Mouse (Mus musculus): ENCODE results near the gene Pcx. TPM values are rescaled to one million over a fixed set of nuclear protein-coding genes. Genes with fewer than 3 reads are reported as not detected.

Pcx gene
- polyA plus RNA-seq, 1 experiment from 2014 or later, result 21.3 TPM

- H3K4me3 ChIP-seq (ENCODE audit: low read length), result no peak overlapping the region
- ATAC-seq (ENCODE audit: low read depth), result no peak
- WGBS, result 64% methylated on average over 9 of the region's 9 CpGs
These were observed 17.6 kb upstream of the Pcx start for GRCm38 (mm10) chr19:4492526-4493296.

GRCm38 (mm10) chr19:4494707-4495106 is 15.6 kb upstream of the Pcx start:
- no peak for ATAC-seq (ENCODE audit: low read depth)
- Histone ChIP-seq H3K4me3 (ENCODE audit: low read length) (no peak overlapping the region), H3K4me1 (replicated peaks; ENCODE audit: control insufficient read depth, insufficient read depth, low read length) (no peaks in the 10 kb centered on the region; the same call in 1 of the 2 replicates), H3K36me3 (ENCODE audit: control insufficient read depth, insufficient read depth, low read length) (no peaks in the 10 kb centered on the region), H3K4me2 (ENCODE audit: low read depth, low read length) (no peak overlapping the region), H3K27ac (ENCODE audit: low read length) (no peak overlapping the region), H3K9ac (ENCODE audit: low read length) (no peak overlapping the region), H3K27me3 (ENCODE audit: control insufficient read depth, insufficient read depth, low read depth, low read length) (no peaks in the 10 kb centered on the region), H3K9me3 (ENCODE audit: control insufficient read depth, low read length) (no peaks in the 10 kb centered on the region)
- WGBS, result 52% methylated on average over 7 of the region's 7 CpGs

More at GRCm38 (mm10) chr19:4492526-4493296, 17.6 kb upstream of the Pcx start:
- Histone ChIP-seq H3K4me1 (replicated peaks; ENCODE audit: control insufficient read depth, insufficient read depth, low read length) (peaks cover 4% of the 10 kb centered on the region), H3K27ac (ENCODE audit: low read length) (no peak overlapping the region), H3K9ac (ENCODE audit: low read length) (no peak overlapping the region), H3K9me3 (ENCODE audit: control insufficient read depth, low read length) (no peaks in the 10 kb centered on the region), H3K27me3 (ENCODE audit: control insufficient read depth, insufficient read depth, low read depth, low read length) (no peaks in the 10 kb centered on the region), H3K36me3 (ENCODE audit: control insufficient read depth, insufficient read depth, low read length) (no peaks in the 10 kb centered on the region), H3K4me2 (ENCODE audit: low read depth, low read length) (no peak overlapping the region)

DNA sequence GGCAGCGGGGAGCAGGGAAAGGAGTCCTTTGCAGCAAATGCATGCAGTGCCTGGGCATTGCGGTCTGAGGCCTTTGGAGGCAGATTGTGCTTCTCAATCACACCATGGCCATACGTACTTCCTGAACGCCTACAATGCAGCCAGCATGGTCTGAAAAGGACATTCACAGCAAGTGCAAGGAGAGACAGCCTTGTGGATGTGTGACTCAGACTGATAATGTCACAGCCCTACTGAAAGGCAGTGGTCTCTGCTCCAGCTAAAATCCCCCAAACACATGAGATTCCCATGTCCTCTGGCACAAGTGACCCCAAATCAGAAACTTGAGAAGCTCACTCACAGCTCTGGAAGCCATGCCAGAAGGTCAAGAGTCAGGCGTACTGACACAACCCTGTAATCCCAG is 14.5 kb upstream of the Pcx start:
- Histone ChIP-seq H3K4me1 (replicated peaks; ENCODE audit: control insufficient read depth, insufficient read depth, low read length) (no peaks in the 10 kb centered on the region; the same call in 1 of the 2 replicates), H3K4me2 (ENCODE audit: low read depth, low read length) (no peak overlapping the region), H3K27ac (ENCODE audit: low read length) (no peak overlapping the region), H3K36me3 (ENCODE audit: control insufficient read depth, insufficient read depth, low read length) (no peaks in the 10 kb centered on the region), H3K9me3 (ENCODE audit: control insufficient read depth, low read length) (no peaks in the 10 kb centered on the region), H3K27me3 (ENCODE audit: control insufficient read depth, insufficient read depth, low read depth, low read length) (no peaks in the 10 kb centered on the region), H3K9ac (ENCODE audit: low read length) (no peak overlapping the region), H3K4me3 (ENCODE audit: low read length) (no peak overlapping the region)
- WGBS, result 71% methylated on average over 5 of the region's 5 CpGs
- ATAC-seq (ENCODE audit: low read depth), result no peak

- H3K9me3 ChIP-seq (ENCODE audit: control insufficient read depth, low read length), result no peaks in the 10 kb centered on the region
- H3K36me3 ChIP-seq (ENCODE audit: control insufficient read depth, insufficient read depth, low read length), result no peaks in the 10 kb centered on the region
- H3K4me1 ChIP-seq (replicated peaks; ENCODE audit: control insufficient read depth, insufficient read depth, low read length), result no peaks in the 10 kb centered on the region; the same call in 1 of the 2 replicates
- H3K4me2 ChIP-seq (ENCODE audit: low read depth, low read length), result no peak overlapping the region
- no peak for ATAC-seq (ENCODE audit: low read depth)
- no peak overlapping the region for H3K9ac ChIP-seq (ENCODE audit: low read length)
- no peak overlapping the region for H3K4me3 ChIP-seq (ENCODE audit: low read length)
- H3K27me3 ChIP-seq (ENCODE audit: control insufficient read depth, insufficient read depth, low read depth, low read length), result no peaks in the 10 kb centered on the region
- no peak overlapping the region for H3K27ac ChIP-seq (ENCODE audit: low read length)
- WGBS, result 92% methylated on average over 3 of the region's 3 CpGs
These were observed 13.6 kb upstream of the Pcx start for GRCm38 (mm10) chr19:4496535-4497262.

- peak; percentile 65 for ATAC-seq (ENCODE audit: low read depth)
- Histone ChIP-seq H3K9ac (ENCODE audit: low read length) (no peak overlapping the region), H3K4me2 (ENCODE audit: low read depth, low read length) (peak overlapping the region; percentile 28; the same call in 1 of the 2 replicates), H3K4me3 (ENCODE audit: low read length) (no peak overlapping the region), H3K27me3 (ENCODE audit: control insufficient read depth, insufficient read depth, low read depth, low read length) (no peaks in the 10 kb centered on the region), H3K27ac (ENCODE audit: low read length) (no peak overlapping the region), H3K36me3 (ENCODE audit: control insufficient read depth, insufficient read depth, low read length) (no peaks in the 10 kb centered on the region), H3K4me1 (replicated peaks; ENCODE audit: control insufficient read depth, insufficient read depth, low read length) (no peaks in the 10 kb centered on the region; the same call in 1 of the 2 replicates), H3K9me3 (ENCODE audit: control insufficient read depth, low read length) (no peaks in the 10 kb centered on the region)
- 8% methylated on average over 4 of the region's 4 CpGs for whole genome bisulfite sequencing
These were observed 12.9 kb upstream of the Pcx start for GRCm38 (mm10) chr19:4497263-4497973.

DNA sequence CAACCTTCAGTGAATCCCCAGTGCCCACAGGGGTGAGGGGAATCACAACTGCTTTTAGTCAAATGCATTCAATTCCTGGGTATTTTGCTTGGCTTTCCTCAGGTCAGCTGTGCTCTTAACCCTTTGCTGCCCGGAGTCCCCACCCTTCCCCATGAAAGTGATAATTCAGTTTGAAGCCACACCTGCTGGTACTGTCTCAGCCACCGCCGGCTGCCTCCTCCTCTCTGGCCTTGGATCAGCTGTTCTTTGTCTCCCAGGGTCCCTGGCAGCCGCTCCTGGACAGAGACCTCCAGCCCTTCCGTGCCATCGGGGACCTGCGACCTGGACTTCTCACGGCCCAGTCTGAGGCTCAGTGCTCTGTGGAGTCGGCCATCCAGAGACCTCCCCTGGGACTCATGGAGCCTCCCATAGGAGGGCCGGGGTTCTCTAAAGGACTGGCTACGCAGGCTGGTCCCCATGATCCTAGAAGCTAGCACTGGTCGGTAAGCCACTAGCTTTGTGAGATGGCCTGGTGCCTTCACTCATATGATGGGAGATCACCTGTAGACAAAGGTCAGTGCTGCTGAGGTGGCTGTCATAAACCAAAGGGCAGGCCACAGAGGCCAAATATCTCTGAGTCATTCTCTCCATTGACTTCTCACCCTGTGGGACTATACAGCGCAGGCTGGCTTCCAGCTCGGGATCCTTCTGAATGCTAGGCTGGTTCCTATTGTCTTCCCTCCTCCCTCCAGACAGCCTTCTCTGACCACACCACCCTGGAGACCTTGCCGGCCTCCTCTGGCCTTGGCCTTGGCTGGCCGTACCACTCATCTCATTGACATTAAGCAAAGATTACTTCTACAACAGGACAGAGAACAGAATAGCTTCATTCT is 12.0 kb upstream of the Pcx start, which contains the start of gene 2010003K11Rik:
2010003K11Rik (minus strand) TSS at position 522 of the 872 bp plus-strand sequence.
- Histone ChIP-seq H3K4me2 (ENCODE audit: low read depth, low read length) (peak within 1 kb of the TSS; percentile 28; the same call in 1 of the 2 replicates), H3K27me3 (ENCODE audit: control insufficient read depth, insufficient read depth, low read depth, low read length) (no peaks in the 10 kb centered on the region), H3K9ac (ENCODE audit: low read length) (no peak within 1 kb of the TSS), H3K27ac (ENCODE audit: low read length) (no peak within 1 kb of the TSS), H3K9me3 (ENCODE audit: control insufficient read depth, low read length) (no peaks in the 10 kb centered on the region), H3K4me3 (ENCODE audit: low read length) (no peak within 1 kb of the TSS), H3K4me1 (replicated peaks; ENCODE audit: control insufficient read depth, insufficient read depth, low read length) (no peaks in the 10 kb centered on the region; the same call in 1 of the 2 replicates), H3K36me3 (ENCODE audit: control insufficient read depth, insufficient read depth, low read length) (no peaks in the 10 kb centered on the region)
- ATAC-seq (ENCODE audit: low read depth), result no peak
- WGBS, result 62% methylated on average over 16 of the region's 16 CpGs

DNA sequence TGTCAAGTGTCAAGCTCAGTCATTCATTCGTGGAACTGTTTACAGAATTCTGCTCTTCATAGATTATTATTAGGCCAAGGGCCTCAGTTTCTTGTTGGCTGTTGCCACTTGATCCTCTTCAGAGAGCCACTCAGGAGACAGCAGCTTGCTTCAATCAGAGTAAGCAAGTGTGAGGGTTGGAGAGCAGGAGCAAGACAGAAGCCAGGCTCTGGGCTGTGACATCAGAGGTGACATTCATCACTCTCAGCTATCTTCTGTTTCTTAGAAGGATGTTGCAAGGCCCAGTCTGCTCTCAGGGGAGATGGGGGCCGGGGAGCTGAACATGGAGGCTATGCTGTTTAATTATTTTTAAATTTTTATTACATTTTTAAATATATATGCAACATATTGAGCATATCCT is 7.6 kb upstream of the Pcx start:
- 38% methylated on average over 2 of the region's 2 CpGs for WGBS
- no peak overlapping the region for H3K4me2 ChIP-seq (ENCODE audit: low read depth, low read length)
- no peaks in the 10 kb centered on the region for H3K36me3 ChIP-seq (ENCODE audit: control insufficient read depth, insufficient read depth, low read length)
- no peaks in the 10 kb centered on the region for H3K9me3 ChIP-seq (ENCODE audit: control insufficient read depth, low read length)
- H3K9ac ChIP-seq (ENCODE audit: low read length), result no peak overlapping the region
- no peaks in the 10 kb centered on the region for H3K27me3 ChIP-seq (ENCODE audit: control insufficient read depth, insufficient read depth, low read depth, low read length)
- no peak for ATAC-seq (ENCODE audit: low read depth)
- no peaks in the 10 kb centered on the region for H3K4me1 ChIP-seq (replicated peaks; ENCODE audit: control insufficient read depth, insufficient read depth, low read length)
- H3K27ac ChIP-seq (ENCODE audit: low read length), result no peak overlapping the region
- no peak overlapping the region for H3K4me3 ChIP-seq (ENCODE audit: low read length)

- ATAC-seq (ENCODE audit: low read depth), result peak; percentile 57; the same call in 1 of the 2 replicates
- peak overlapping the region; percentile 2 for H3K27ac ChIP-seq (ENCODE audit: low read length)
- WGBS, result 54% methylated on average over 1 of the region's 1 CpGs
These were observed 5.4 kb upstream of the Pcx start for GRCm38 (mm10) chr19:4504830-4505229.

More at GRCm38 (mm10) chr19:4504830-4505229, 5.4 kb upstream of the Pcx start:
- Histone ChIP-seq H3K27me3 (ENCODE audit: control insufficient read depth, insufficient read depth, low read depth, low read length) (no peaks in the 10 kb centered on the region), H3K9ac (ENCODE audit: low read length) (no peak overlapping the region), H3K36me3 (ENCODE audit: control insufficient read depth, insufficient read depth, low read length) (no peaks in the 10 kb centered on the region), H3K4me3 (ENCODE audit: low read length) (no peak overlapping the region), H3K4me2 (ENCODE audit: low read depth, low read length) (no peak overlapping the region), H3K4me1 (replicated peaks; ENCODE audit: control insufficient read depth, insufficient read depth, low read length) (peaks cover 5% of the 10 kb centered on the region), H3K9me3 (ENCODE audit: control insufficient read depth, low read length) (no peaks in the 10 kb centered on the region)

All from lung, embryonic 16.5 days (tissue).